Mouse (Mus musculus) urinary bladder, postnatal 4 days (tissue): ENCODE measurements around the gene Dagla.
A peak's percentile ranks its signal among the peaks of the same experiment; 100 is the strongest.

ENCODE experiments used
- DNase-seq, 2 experiments: peaks; one replicate each; pipeline ENCODE4 v3.0.0; 2021 to 2022; ENCODE audit warnings: low spot score in 2 of 2

Dagla gene

DNA sequence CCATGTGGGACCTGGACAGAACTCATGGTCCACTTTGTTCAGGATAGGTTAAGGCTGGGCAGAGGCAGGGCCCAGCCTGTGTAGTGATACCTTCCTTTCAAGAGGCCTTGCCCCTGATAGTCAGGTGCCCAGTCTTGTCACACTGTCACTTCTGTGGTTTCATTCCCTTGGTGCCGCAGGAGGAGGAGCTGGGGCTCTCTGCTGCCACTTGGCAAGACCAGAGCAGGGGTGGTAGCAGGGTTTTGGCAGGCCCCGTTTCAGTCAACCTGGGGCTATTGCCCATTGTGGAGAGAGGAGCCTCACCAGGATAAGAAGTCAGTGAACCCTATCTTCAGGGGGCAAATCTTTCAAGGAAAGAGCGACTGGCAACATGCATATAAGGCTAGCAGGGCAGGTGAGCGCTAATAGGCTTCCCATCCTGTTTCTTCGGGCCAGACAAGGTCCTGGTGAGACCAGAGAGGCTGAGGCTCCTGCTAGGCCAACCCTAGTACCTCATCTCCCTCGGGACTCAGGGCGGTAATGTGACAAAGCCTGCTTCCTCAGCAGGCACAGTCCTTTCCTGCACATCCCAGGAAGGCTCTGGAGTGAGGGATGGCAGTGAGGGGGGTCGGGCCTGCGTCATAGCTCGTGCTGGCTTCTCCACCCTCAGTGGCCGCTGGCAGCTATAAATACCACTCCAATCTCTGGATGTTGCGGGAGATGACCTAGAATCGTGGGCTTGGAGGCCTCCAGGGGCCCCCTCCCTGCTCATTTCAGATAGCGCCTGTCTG is 23.7 kb downstream of the Dagla start:
- DNase-seq, result no peak

GRCm38 (mm10) chr19:10279668-10280067 is 25.0 kb downstream of the Dagla start:
- DNase-seq, result no peak

DNA sequence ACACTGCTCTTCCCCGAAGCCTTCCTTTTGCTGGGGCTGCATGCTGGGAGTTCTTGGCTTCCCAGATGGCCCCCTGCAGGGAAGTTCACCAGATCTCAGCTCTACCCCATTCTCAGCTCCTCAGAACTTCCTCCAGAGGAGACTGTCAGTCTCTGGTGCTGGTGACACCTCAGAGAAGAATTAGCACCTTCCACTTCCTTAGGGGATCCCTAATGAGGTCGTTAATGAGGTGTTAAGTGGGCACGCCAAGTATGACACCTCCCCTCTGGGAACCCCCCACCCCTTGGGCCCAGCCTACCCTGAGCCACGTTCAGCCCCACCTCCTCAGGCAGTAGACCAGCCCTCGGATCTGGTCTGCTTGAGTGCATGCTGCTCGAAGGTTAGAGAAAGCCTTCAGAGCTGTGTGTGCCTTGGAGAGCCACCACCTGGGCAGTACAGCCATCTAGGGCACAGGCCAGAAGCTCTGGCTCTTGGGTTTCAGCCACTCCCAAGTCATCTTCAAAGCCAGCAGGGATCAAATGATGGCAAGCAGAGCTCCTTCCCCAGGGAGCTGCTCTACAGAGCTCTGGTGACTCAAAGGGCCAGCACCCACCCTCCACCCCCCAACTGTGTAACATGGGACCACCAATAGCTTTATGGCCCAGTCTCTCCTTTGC is 25.9 kb downstream of the Dagla start:
- DNase-seq, result no peak

DNA sequence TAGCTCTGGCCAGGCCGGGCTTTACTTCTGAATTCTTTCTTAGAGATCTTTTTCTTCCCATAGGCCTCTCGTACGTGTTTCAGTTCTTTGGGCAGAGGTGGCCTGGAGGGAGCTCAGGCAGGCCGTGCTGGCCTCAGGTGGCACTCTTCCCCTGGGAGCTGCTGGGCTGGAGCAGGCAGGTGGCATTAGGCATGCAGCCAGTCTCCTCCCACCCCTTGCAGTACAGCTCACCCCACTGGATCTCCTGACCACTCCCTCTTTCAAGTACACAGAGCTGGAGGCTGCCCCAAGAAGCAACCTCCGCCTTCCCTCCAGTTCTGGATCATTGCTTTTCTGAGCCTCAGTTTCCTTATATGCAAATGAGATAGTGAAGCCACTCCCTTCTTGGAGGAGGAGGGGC is 26.9 kb downstream of the Dagla start:
- no peak for DNase-seq

- DNase-seq, result no peak
Measured at GRCm38 (mm10) chr19:10277331-10277730, 27.3 kb downstream of the Dagla start.

DNA sequence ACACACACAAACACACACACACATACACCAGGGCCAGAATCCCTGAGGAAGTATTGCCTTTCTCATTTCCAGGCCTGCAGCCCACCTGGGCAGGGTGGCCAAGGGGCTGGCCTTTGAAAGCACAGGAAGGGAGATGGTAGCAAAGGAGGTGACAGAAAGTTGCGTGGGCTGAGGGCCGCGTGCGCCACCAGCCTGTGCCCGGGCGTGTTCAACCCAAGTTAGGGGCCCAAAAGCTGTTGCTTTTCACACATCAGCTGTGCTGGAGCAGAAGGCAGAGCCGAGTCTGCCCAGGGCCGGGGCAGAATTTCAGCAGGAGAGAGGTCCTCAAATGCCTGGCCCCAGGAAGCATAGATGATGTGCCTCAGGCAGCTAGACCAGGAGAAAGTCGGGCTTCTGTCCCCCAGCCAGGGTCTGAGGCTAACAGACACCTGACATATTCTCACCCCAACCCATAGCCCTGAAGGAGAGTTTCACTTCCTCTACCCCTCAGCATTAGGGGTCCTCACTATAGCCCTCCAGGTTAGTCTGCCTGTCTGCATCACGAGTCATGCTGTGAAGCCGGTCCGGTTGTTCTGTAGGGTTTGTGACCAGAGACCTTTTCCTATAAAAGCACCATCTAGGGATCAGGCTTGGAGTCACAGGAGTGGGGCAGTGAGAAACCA is 28.1 kb downstream of the Dagla start:
- DNase-seq, result no peak

DNA sequence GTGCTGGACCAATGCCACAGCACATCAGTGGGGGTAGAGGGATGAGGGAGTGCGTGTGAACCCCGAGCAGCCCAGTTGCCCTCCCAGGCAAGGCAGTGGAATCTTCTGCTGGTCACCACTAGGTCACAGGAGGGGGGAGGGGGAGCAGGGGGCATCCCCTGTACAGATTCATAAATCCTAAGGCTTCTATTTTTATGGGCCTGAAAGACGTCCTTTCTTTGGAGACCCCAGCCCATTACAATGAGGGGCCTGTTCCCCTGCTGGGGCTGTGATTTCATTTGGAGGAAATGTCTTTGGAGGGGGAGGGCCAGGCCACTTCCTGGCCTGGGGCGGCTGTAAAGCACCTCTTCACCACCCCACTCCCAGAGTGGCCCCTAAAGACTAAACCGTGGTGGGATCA is 30.6 kb downstream of the Dagla start:
- no peak for DNase-seq

- DNase-seq, result no peak
Measured at GRCm38 (mm10) chr19:10272746-10273145, 31.9 kb downstream of the Dagla start.

- DNase-seq, result no peak
Measured at GRCm38 (mm10) chr19:10271592-10271991, 33.1 kb downstream of the Dagla start.

DNA sequence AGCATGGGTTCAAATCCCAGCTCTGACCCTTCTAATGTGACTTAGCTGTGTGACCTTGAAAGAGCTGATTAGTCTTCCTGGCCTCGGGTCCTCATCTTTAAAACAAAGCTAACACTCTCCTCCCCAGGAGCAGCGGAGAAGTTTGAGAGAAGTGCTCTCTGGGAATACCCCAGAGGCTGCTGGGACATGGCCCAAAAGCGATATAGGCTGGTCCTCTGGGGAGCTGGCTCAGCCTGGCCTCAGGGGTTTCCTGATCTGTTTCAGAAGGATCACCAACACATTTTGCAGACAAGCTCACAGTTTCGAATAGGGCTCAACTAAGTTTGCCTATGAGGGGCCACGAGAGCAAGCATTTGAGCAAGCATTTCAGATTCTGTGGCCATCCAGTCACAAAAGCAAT is 34.3 kb downstream of the Dagla start:
- no peak for DNase-seq

DNA sequence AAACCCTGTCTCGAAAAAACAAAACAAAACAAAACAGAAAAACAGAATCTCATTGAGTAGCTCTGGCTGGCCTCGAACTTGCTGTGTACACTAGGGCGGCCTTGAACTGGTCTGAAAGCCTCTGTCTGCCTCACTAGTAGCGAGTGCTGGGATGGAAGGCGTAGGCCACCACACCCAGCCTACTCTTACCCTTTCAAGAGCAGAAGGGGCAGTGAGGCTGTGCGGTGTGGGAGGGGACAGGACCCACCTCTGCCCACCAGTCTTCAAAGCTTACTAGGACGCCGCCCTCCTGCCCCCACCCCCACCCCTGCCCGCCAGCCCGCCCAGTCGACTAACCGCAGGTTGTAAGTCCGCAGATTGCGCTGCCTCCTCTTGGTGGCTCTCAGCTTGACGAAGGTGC is 35.8 kb downstream of the Dagla start:
- DNase-seq, result no peak

DNA sequence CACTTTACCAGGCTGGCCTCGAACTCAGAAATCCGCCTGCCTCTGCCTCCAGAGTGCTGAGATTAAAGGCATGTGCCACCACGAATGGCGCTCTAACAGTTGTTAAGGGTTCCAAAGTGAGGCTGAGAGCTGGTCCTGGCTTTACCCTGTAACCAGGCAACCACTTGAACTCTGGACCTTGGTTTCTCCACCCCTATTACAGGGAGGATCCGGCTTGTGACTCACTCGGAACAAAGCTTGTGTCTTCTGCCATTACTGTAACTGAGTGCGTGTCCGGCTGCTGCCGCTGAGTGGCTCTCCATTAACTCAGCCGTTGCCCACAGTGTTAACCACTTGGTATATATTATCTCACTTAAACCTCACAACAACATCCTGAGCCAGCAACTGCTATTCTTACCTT is 36.7 kb downstream of the Dagla start:
- no peak for DNase-seq

DNA sequence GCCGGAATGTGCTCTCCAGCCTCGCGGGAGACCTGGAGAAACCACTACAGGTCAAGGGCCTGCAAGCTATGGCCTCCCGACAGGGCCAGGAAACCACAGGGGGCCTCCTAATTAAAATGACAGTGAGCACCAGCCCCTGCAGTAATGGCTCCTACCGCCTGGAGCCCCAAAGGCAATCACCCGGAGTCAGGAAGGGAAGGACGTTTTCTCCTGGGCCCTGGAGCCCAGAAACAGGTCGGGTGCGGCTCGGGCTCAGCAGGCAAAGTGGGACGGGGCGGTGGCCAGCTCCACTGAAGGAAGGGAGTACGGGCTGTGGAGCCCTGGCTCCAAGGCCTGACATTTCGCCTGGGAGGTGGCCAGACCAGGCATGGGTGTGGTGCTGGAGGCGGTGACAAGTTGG is 37.6 kb downstream of the Dagla start:
- DNase-seq, result peak in 1 of 2 experiments; percentile 46

DNA sequence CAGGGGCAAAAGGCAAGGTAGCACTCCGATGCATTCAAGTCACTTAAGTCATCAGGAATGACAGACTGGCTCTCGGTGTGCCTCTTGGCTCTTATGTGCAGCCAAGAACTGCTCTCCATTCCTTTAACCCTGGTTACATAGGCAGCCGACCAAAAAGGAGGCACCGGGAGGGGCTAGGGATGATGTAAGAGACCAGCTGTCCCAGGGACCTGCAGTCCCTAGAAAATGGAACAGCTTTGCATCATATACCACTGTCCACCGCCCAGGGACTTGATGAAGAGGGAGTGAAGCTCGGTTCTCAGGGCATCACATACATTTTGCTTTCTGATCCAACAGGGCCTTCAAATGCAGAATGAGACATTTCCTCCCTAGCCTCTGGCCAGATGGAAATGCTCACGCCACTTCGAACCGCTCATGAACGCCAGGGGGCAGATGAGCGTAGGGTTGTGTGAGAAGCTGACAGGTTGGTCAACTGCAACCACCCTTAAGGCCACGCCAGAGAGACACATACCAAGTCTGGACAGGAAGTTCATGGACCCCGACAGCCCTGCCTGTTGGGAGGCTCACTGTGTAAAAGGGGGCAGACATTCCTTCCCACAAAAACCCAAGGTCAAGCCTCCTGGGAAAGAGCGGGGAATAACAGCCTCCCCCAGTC is 38.4 kb downstream of the Dagla start:
- DNase-seq, result peak; percentile 77 to 87

DNA sequence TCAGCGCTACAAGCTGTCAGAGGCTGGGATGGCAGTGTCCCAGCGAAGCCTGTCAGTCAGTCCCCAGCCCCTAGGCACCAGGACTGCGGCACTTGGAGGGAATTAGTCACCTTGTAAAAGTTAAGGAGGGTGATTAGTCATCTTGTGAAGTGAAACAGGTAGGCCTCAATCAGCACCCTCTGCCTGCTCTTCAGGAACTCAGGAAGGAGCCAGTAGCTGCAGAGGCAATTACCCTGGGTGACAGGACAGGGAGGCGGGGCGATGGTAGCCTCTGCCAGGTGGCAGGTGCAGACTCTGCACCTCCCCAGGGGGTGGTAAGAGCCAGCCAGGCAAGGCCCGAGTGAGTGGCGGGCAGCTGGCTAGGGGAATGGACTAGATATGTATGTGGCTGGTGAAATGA is 43.3 kb downstream of the Dagla start:
- no peak for DNase-seq

DNA sequence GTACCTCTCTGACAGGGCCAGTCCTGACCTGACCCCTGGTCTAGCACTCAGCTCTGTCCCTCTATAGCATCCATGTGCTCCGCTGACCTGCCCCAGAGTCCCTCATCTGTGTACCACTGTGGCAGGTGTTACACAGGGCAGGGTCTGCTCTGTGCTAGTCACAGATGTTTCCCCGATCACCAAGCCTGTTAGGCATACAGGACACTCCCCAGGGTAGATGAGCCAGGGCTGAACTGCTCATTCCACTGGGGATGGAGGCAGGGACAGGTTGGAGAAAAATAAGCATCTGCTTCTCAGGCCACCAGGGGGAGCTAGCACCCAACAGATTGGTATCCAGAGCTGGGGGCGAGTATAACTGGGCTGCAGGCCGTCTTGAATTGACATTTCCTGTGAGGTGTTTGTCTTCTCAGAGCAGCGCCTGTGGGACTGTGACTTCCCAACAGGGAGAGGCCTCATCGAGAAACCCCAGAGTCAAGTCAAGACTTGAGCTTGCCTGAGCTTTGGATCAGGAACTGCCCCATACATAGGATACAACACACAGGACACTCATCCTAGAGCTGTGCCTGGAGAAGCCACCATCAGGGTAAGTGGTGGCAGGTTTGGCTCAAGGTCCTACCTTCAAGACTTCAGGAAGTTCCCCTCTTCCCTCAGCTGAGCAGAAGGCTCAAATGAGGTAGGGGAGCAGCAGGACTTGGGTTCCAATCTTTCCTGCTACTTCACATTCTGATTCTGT is 46.2 kb downstream of the Dagla start:
- DNase-seq, result peak; percentile 59 to 88

DNA sequence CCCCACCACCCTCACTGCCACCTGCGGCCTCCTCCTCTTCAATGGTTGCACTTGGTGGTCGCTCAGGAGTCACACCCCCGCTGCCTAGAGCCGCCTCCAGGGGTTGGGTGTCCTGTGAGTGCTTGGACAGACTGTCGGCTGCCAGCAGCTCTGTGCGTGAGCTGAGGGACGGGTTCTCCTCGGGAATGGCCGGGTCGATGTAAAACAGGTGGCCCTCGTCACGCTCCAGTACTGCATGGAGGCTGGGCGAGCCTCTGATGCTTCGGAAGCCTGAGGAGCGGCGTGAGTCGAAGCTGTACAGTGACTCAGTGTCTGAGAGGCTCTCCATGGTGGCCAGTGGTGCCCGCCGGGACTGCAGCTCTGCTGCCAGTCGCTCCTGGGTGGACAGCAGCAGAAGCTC is 56.5 kb downstream of the Dagla start:
- DNase-seq, result no peak

GRCm38 (mm10) chr19:10247165-10247564 is 57.5 kb downstream of the Dagla start:
- no peak for DNase-seq

GRCm38 (mm10) chr19:10244183-10244582 is 60.5 kb downstream of the Dagla start:
- no peak for DNase-seq

- DNase-seq, result no peak
Measured at GRCm38 (mm10) chr19:10242916-10243315, 61.8 kb downstream of the Dagla start.

GRCm38 (mm10) chr19:10240654-10241305 is 63.9 kb downstream of the Dagla start, which contains the start of gene Myrf:
TSS of gene Myrf (minus strand) at chr19:10240748.
- peak; percentile 74 to 85 for DNase-seq
